ENCODE assay signal across 11 mouse cellular contexts in genomic region chr3:145602410-145603206, GRCm38 (mm10). TPM values are rescaled to one million over a fixed set of nuclear protein-coding genes. Genes with fewer than 3 reads are reported as not detected.
DNase-seq lines count a peak whose midpoint lies in the region; ATAC-seq lines count a peak whose summit lies in the region.
"Had no signal": no experiment of that assay in that cellular context is flagged by ENCODE, and none has a peak within 500 bp of the region (broad histone marks: within the 10 kb centered on the region; RNA-seq: fewer than 3 reads in every experiment).

No protein-coding gene starts in this region.

- 0 out of 2 replicates have a peak overlapping the region, but pooled peaks have one; percentile 22 for H3K4me2 ChIP-seq in heart, embryonic 12.5 days
- no peak overlapping the region for H3K4me2 ChIP-seq in hindbrain, embryonic 15.5 days
- no peak overlapping the region for H3K4me2 ChIP-seq in limb, embryonic 15.5 days

- H3K4me1 ChIP-seq in heart, embryonic 12.5 days (replicated peaks), result peaks cover 12% of the 10 kb centered on the region
- H3K4me1 ChIP-seq in hindbrain, embryonic 15.5 days (replicated peaks), result peaks cover 5% of the 10 kb centered on the region; the same call in 1 of the 2 replicates
- peaks cover 15% of the 10 kb centered on the region for H3K4me1 ChIP-seq in limb, embryonic 15.5 days

- H3K9ac ChIP-seq in heart, embryonic 12.5 days, result 0 out of 2 replicates have a peak overlapping the region, but pooled peaks have one; percentile 1
- H3K9ac ChIP-seq in hindbrain, embryonic 15.5 days, result no peak overlapping the region
- no peak overlapping the region for H3K9ac ChIP-seq in limb, embryonic 15.5 days

- no peak for ATAC-seq in heart, embryonic 12.5 days (ENCODE audit: insufficient number of reproducible peaks, low FRiP score)
- no peak for ATAC-seq in hindbrain, embryonic 15.5 days (ENCODE audit: low FRiP score, low read depth)
- ATAC-seq in limb, embryonic 15.5 days (ENCODE audit: insufficient number of reproducible peaks, low FRiP score, low TSS enrichment, low read depth), result no peak; the same call in 1 of the 2 replicates

- 59% methylated on average over 11 of the region's 11 CpGs for WGBS in heart, embryonic 12.5 days
- 61% methylated on average over 11 of the region's 11 CpGs for WGBS in hindbrain, embryonic 15.5 days
- WGBS in limb, embryonic 15.5 days, result 58% methylated on average over 11 of the region's 11 CpGs

- H3K27ac ChIP-seq in heart, embryonic 12.5 days (ENCODE audit: poor library complexity, severe bottlenecking), result peak overlapping the region; percentile 22; the same call in 1 of the 2 replicates
- 0 out of 2 replicates have a peak overlapping the region, but pooled peaks have one; percentile 0 for H3K27ac ChIP-seq in hindbrain, embryonic 15.5 days (replicated peaks)
- peak overlapping the region; percentile 38; the same call in 1 of the 2 replicates for H3K27ac ChIP-seq in limb, embryonic 15.5 days

- no peak overlapping the region for H3K4me3 ChIP-seq in heart, embryonic 12.5 days
- H3K4me3 ChIP-seq in hindbrain, embryonic 15.5 days, result no peak overlapping the region
- no peak overlapping the region for H3K4me3 ChIP-seq in limb, embryonic 15.5 days

- no peaks in the 10 kb centered on the region for H3K9me3 ChIP-seq in heart, embryonic 12.5 days (replicated peaks)
- no peaks in the 10 kb centered on the region for H3K9me3 ChIP-seq in hindbrain, embryonic 15.5 days
- no peaks in the 10 kb centered on the region for H3K9me3 ChIP-seq in limb, embryonic 15.5 days
- H3K9me3 ChIP-seq: G1E had no signal

- DNase-seq in heart, adult 18-20 months, result no peak
- DNase-seq in MN1 (ENCODE audit: low spot score), result peak; percentile 34
- DNase-seq in layer of hippocampus, adult 9-11 months, result no peak
- DNase-seq in gastrocnemius, adult 18-20 months (ENCODE audit: low spot score), result no peak
- DNase-seq in ovary, postnatal 10 days (ENCODE audit: low spot score), result no peak
- DNase-seq: cerebellum, postnatal 36 days; lung, postnatal 4 days had no signal

- no peaks in the 10 kb centered on the region for H3K27me3 ChIP-seq in heart, embryonic 12.5 days (replicated peaks)
- no peaks in the 10 kb centered on the region for H3K27me3 ChIP-seq in hindbrain, embryonic 15.5 days
- H3K27me3 ChIP-seq in limb, embryonic 15.5 days, result no peaks in the 10 kb centered on the region

- peaks cover 76% of the 10 kb centered on the region for H3K36me3 ChIP-seq in heart, embryonic 12.5 days
- H3K36me3 ChIP-seq in hindbrain, embryonic 15.5 days, result peaks cover 65% of the 10 kb centered on the region
- H3K36me3 ChIP-seq in limb, embryonic 15.5 days, result peaks cover 75% of the 10 kb centered on the region

RNA-seq across cellular contexts. Expression of gene Znhit6, which starts 26.6 kb away (rescaled TPM):
- polyA plus RNA-seq in heart, embryonic 12.5 days (2016; fragmentation: Nextera tagmentation; extraction: Ambion mirVana), result 26.8 and 30.5 TPM in 2 replicates
- 10 to 100 TPM; 12.8 to 16.0 TPM for total RNA-seq in heart, adult 18-20 months (2021)
- 35.8 and 37.5 TPM in 2 replicates for polyA plus RNA-seq in hindbrain, embryonic 15.5 days (2015; fragmentation: Nextera tagmentation; extraction: Ambion mirVana)
- 33.7 and 37.8 TPM in 2 replicates for polyA plus RNA-seq in limb, embryonic 15.5 days (2015; fragmentation: Nextera tagmentation; extraction: Ambion mirVana)
- total RNA-seq in gastrocnemius, adult 18-20 months (2021), result 10 to 100 TPM; 13.0 to 15.9 TPM

RNA-seq across cellular contexts. Expression of gene Ccn1, which starts 47.2 kb away (rescaled TPM):
- 93.5 and 100 TPM in 2 replicates for polyA plus RNA-seq in heart, embryonic 12.5 days (2016; fragmentation: Nextera tagmentation; extraction: Ambion mirVana)
- 10 to 100 TPM; 77.5 to 83.7 TPM for total RNA-seq in heart, adult 18-20 months (2021)
- 6.9 and 7.1 TPM in 2 replicates for polyA plus RNA-seq in hindbrain, embryonic 15.5 days (2015; fragmentation: Nextera tagmentation; extraction: Ambion mirVana)
- 92.0 and 104 TPM in 2 replicates for polyA plus RNA-seq in limb, embryonic 15.5 days (2015; fragmentation: Nextera tagmentation; extraction: Ambion mirVana)
- total RNA-seq in gastrocnemius, adult 18-20 months (2021), result 100 to 1,000 TPM in 1 of 2 experiments, 10 to 100 TPM in 1; 45.3 to 211 TPM
- total RNA-seq: G1E had no signal
- polyA plus RNA-seq: G1E had no signal

Comparison
In these comparisons a context has a peak if more than half of its experiments do, and no peak if none do; other contexts are left out.
1. RNA of gene Ccn1, which starts 47.2 kb away (polyA plus RNA-seq): 93.5 to 100 TPM in heart, embryonic 12.5 days and 92.0 to 104 TPM in limb, embryonic 15.5 days; 6.9 to 7.1 TPM in hindbrain, embryonic 15.5 days; every median in the first group is over 10 times any median in the second.
2. Peak in every context shown above with its lines, with median percentiles within 50 percentile points of each other: H3K27ac ChIP-seq.